Mouse (Mus musculus) megakaryocyte, embryonic 14.5 days (primary cell): ENCODE results near the gene Obsl1.

Experiments
- FLI1 ChIP-seq: IDR thresholded peaks from 2 replicates; pipeline ENCODE4 v1.6.1; 2012; ENCODE audit warnings: low read length, inconsistent platforms, mixed read lengths
- GATA1 ChIP-seq: IDR thresholded peaks from 3 replicates; pipeline ENCODE4 v1.6.1; 2012; ENCODE audit warnings: mixed read lengths, low read length, inconsistent platforms, borderline replicate concordance

- no peak for TF ChIP-seq GATA1
- no peak for TF ChIP-seq FLI1
These were observed 60.3 kb downstream of the Obsl1 start for GRCm38 (mm10) chr1:75445751-75446611.
